Mouse (Mus musculus) heart, embryonic 13.5 days (tissue): ENCODE results near the gene Lyl1. TPM values are rescaled to one million over a fixed set of nuclear protein-coding genes. Genes with fewer than 3 reads are reported as not detected.

Source experiments
- ATAC-seq: fragments of 200-750 bp; cut with Nextera tagmentation; 2 replicates; pipeline ENCODE4 v1.8.0; 2017; ENCODE audit warnings: moderate TSS enrichment; ENCODE audit not compliant: insufficient number of reproducible peaks, low FRiP score, low TSS enrichment; ENCODE audit errors: extremely low read depth
- H3K27ac ChIP-seq: fragments of 300-500 bp; sonication (generic); replicated peaks from 2 replicates; pipeline ENCODE4 v1.5.1; 2015; ENCODE audit warnings: moderate library complexity, mild to moderate bottlenecking, inconsistent platforms
- H3K27me3 ChIP-seq: fragments of 300-500 bp; sonication (generic); replicated peaks from 2 replicates; pipeline ENCODE4 v1.6.1; 2015; ENCODE audit warnings: mild to moderate bottlenecking, inconsistent platforms
- H3K36me3 ChIP-seq: fragments of 300-500 bp; sonication (generic); 2 replicates; pipeline ENCODE4 v1.6.1; 2015; ENCODE audit warnings: mild to moderate bottlenecking, inconsistent platforms
- H3K4me1 ChIP-seq: fragments of 300-500 bp; sonication (generic); 2 replicates; pipeline ENCODE4 v1.6.1; 2015; ENCODE audit warnings: inconsistent platforms
- H3K4me2 ChIP-seq: fragments of 300-500 bp; sonication (generic); 2 replicates; pipeline ENCODE4 v1.6.1; 2015; ENCODE audit warnings: inconsistent platforms, mild to moderate bottlenecking, moderate library complexity
- H3K4me3 ChIP-seq: fragments of 300-500 bp; sonication (generic); 2 replicates; pipeline ENCODE4 v1.5.1; 2015; ENCODE audit warnings: moderate library complexity, mild to moderate bottlenecking, inconsistent platforms
- H3K9ac ChIP-seq: fragments of 300-500 bp; sonication (generic); 2 replicates; pipeline ENCODE4 v1.6.1; 2015; ENCODE audit warnings: inconsistent platforms, mild to moderate bottlenecking, moderate library complexity
- H3K9me3 ChIP-seq: fragments of 300-500 bp; sonication (generic); 2 replicates; pipeline ENCODE4 v1.6.1; 2016; ENCODE audit warnings: inconsistent platforms
- WGBS: fragments of 180-500 bp; shearing (Covaris S2); methylation state at CpG from one replicate; pipeline ENCODE4 v1.1.7; 2015; ENCODE audit warnings: mixed read lengths; 5-methylcytosine and 5-hydroxymethylcytosine counted together
- polyA plus RNA-seq: library from polyadenylated mRNA; unstranded; fragments of >200 nt; fragmentation: Nextera tagmentation; extraction: Ambion mirVana; gene quantifications from 2 replicates; pipeline ENCODE4 v1.2.1, GENCODE M21; 2015

The Lyl1 gene
- polyA plus RNA-seq, 1 experiment from 2014 or later = 17.1 TPM

DNA sequence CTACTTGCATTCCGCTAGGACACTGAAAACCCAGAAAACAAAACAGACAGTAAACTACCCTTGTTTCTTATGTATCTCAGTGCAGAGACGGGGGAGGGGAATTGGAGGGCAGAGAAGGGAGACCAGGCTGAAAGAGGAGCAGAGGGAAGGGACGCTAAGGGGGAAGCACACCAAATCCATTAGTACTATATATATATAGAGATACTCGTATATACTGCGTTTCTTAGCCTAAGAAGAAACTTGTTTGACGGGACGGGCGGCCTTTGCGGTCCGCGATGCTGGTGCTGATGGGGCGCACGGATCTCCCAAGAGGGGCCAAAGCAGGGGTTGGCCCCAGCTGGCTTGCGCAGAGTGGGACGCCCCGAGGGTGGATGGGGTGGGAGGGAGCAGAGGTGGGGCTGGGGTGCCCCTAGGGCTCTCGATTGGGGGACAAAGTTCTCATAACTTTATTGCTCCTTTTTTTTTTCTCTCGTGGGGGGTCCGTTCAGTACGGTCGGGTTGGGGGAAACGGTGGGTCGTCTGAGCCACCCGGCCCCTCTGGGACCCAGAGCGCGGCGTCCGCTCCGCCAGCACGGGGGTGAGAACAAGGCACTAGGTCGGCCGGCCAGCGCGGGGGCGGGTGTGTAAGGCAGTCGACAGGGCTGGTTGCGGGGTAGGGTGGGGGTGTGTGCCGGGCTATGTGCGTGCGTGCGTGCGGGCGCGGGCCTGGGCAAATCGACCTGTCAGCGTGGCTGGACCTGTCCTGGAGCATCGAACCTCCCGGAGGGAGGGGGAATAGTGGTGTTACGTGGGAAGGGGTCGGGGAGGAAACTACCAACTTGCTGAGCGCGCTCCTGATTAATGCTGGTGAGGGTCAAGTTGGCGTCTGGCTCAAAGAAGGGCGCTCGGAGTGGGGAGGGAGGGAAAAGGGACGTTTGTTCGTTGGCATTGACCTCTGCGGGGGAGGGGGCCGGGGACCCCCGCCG lies 3.9 kb downstream of the Lyl1 start:
- H3K4me2 ChIP-seq = peak overlapping the region; percentile 74
- H3K9me3 ChIP-seq = no peaks in the 10 kb centered on the region
- peak overlapping the region; percentile 57 for H3K4me3 ChIP-seq
- H3K4me1 ChIP-seq = peaks cover 87% of the 10 kb centered on the region
- peaks cover 71% of the 10 kb centered on the region for H3K27me3 ChIP-seq
- peak overlapping the region; percentile 87 for H3K9ac ChIP-seq
- peaks cover 16% of the 10 kb centered on the region for H3K36me3 ChIP-seq
- 2% methylated on average over 61 of the region's 61 CpGs for WGBS
- ATAC-seq = no peak; the same call in 1 of the 2 replicates
- H3K27ac ChIP-seq = peak overlapping the region; percentile 93

- Histone ChIP-seq H3K4me2 (peak overlapping the region; percentile 74), H3K9me3 (no peaks in the 10 kb centered on the region), H3K36me3 (peaks cover 17% of the 10 kb centered on the region), H3K27me3 (peaks cover 71% of the 10 kb centered on the region), H3K4me3 (peak overlapping the region; percentile 57), H3K27ac (peak overlapping the region; percentile 93), H3K9ac (peak overlapping the region; percentile 87), H3K4me1 (peaks cover 84% of the 10 kb centered on the region)
- ATAC-seq = no peak
- 4% methylated on average over 12 of the region's 12 CpGs for WGBS
These were observed 4.7 kb downstream of the Lyl1 start for GRCm38 (mm10) chr8:84705960-84706359.

- Histone ChIP-seq H3K9me3 (no peaks in the 10 kb centered on the region), H3K27ac (peak overlapping the region; percentile 84), H3K4me3 (peak overlapping the region; percentile 57), H3K9ac (peak overlapping the region; percentile 79), H3K36me3 (peaks cover 20% of the 10 kb centered on the region), H3K4me1 (peaks cover 84% of the 10 kb centered on the region), H3K4me2 (peak overlapping the region; percentile 74), H3K27me3 (peaks cover 69% of the 10 kb centered on the region)
- WGBS = 4% methylated on average over 40 of the region's 45 CpGs
- peak; percentile 5; the same call in 1 of the 2 replicates for ATAC-seq
These were observed 5.5 kb downstream of the Lyl1 start for GRCm38 (mm10) chr8:84706610-84707266.

GRCm38 (mm10) chr8:84707267-84707883 lies 6.1 kb downstream of the Lyl1 start:
- Histone ChIP-seq H3K9me3 (no peaks in the 10 kb centered on the region), H3K9ac (peak overlapping the region; percentile 79), H3K36me3 (peaks cover 20% of the 10 kb centered on the region), H3K4me1 (peaks cover 84% of the 10 kb centered on the region), H3K4me2 (peak overlapping the region; percentile 74), H3K27me3 (peaks cover 63% of the 10 kb centered on the region), H3K27ac (peak overlapping the region; percentile 84), H3K4me3 (peak overlapping the region; percentile 57)
- peak; percentile 58 for ATAC-seq
- WGBS = 10% methylated on average over 22 of the region's 22 CpGs

DNA sequence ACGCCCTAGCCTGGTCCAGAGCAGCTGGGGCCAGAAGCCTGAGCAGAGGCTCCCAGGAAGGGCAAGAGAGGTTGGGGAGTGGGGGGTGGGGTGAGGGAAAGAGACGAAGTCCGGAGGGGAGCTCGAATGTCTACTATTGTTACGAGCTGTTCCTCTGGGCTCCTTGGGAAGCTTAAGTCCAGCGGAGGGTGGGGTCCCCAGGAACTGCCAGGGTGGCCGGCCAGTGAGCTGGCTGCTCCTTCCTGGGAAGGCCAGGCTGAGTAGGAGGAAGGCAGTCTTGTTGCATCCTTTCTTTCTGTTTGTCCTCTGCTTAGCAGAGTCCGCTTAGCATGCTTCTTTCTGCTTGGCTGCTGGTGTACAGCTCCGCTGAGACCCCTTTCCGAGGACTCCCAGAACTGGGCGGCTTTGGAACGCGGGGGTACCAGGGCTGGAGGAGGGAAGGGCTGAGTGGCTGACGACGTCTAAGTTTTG lies 6.8 kb downstream of the Lyl1 start:
- Histone ChIP-seq H3K4me2 (peak overlapping the region; percentile 74), H3K36me3 (peaks cover 14% of the 10 kb centered on the region), H3K4me1 (peaks cover 85% of the 10 kb centered on the region), H3K4me3 (peak overlapping the region; percentile 57), H3K27me3 (peaks cover 58% of the 10 kb centered on the region), H3K9me3 (no peaks in the 10 kb centered on the region), H3K27ac (peak overlapping the region; percentile 84), H3K9ac (peak overlapping the region; percentile 79)
- WGBS = 12% methylated on average over 15 of the region's 15 CpGs
- ATAC-seq = no peak

DNA sequence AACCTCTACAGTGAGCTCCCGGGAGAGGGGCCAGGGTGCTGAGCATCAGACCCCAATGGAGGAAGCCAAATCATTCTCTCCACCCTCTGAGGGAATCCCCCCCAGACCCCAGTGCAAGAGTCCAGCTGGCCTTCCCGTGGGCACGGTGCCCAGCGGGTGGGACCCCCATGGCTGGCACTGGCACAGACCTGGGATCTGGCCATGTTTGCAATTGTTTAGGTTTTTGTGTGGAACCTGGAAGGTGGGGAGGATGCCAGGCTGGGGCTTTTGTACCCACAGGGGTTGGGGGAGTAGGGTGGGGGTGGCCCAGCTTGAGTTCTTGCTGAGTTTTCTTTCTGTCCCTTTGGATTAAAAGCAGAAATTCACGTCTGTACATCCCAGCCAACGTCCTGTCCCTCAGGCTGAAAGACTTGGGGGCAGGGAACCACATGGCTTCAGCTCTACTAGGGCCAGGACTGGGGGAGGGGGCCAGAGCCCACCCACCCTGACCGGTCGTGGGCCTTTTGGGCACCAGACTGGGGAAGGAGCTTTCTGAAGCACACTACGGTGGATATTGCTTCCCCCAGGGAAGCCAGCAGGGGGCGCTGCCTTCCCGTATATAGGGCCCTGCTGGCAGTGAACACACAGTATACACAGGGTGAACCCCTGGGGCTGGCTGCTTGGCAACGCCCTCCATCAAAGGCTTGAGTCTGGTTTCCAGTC lies 7.7 kb downstream of the Lyl1 start:
- ATAC-seq = 0 out of 2 replicates have a peak, but pooled peaks have one; percentile 12
- H3K36me3 ChIP-seq = peaks cover 19% of the 10 kb centered on the region
- H3K27me3 ChIP-seq = peaks cover 56% of the 10 kb centered on the region
- WGBS = 15% methylated on average over 12 of the region's 12 CpGs
- peak overlapping the region; percentile 74 for H3K4me2 ChIP-seq
- no peak overlapping the region; the same call in 1 of the 2 replicates for H3K27ac ChIP-seq
- no peaks in the 10 kb centered on the region for H3K9me3 ChIP-seq
- H3K4me3 ChIP-seq = peak overlapping the region; percentile 24; the same call in 1 of the 2 replicates
- H3K4me1 ChIP-seq = peaks cover 86% of the 10 kb centered on the region
- H3K9ac ChIP-seq = peak overlapping the region; percentile 66

DNA sequence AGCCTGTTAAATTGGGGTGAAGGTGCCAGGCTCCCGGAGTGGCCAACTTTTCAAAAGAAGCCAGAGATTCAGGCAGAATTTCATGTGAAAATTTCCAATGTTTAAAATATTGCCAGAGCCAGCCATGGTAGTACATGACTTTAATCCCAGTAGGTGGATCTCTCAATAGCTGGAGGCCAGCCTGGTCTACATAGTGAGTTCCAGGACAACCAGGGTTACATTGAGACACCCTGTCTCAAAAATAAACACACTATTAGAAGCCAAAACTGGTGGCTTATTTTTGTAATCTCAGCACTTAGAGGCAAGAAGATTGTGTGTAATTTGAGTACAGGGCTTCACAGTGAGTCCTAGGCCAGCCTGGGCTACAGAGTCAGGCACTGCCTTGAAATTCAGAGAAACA lies 8.7 kb downstream of the Lyl1 start:
- Histone ChIP-seq H3K27me3 (peaks cover 56% of the 10 kb centered on the region), H3K4me3 (no peak overlapping the region), H3K4me1 (peaks cover 87% of the 10 kb centered on the region), H3K27ac (peak overlapping the region; percentile 44), H3K4me2 (no peak overlapping the region), H3K9me3 (no peaks in the 10 kb centered on the region), H3K9ac (peak overlapping the region; percentile 4; the same call in 1 of the 2 replicates), H3K36me3 (peaks cover 19% of the 10 kb centered on the region)
- WGBS = 100% methylated on average over 1 of the region's 1 CpGs
- ATAC-seq = no peak

GRCm38 (mm10) chr8:84711312-84711711 lies 10.1 kb downstream of the Lyl1 start:
- WGBS = 42% methylated on average over 3 of the region's 3 CpGs
- peaks cover 87% of the 10 kb centered on the region for H3K4me1 ChIP-seq
- peaks cover 19% of the 10 kb centered on the region for H3K36me3 ChIP-seq
- H3K4me3 ChIP-seq = no peak overlapping the region
- peak overlapping the region; percentile 41 for H3K9ac ChIP-seq
- no peaks in the 10 kb centered on the region for H3K9me3 ChIP-seq
- peaks cover 56% of the 10 kb centered on the region for H3K27me3 ChIP-seq
- ATAC-seq = no peak
- peak overlapping the region; percentile 20; the same call in 1 of the 2 replicates for H3K4me2 ChIP-seq
- H3K27ac ChIP-seq = peak overlapping the region; percentile 95

DNA sequence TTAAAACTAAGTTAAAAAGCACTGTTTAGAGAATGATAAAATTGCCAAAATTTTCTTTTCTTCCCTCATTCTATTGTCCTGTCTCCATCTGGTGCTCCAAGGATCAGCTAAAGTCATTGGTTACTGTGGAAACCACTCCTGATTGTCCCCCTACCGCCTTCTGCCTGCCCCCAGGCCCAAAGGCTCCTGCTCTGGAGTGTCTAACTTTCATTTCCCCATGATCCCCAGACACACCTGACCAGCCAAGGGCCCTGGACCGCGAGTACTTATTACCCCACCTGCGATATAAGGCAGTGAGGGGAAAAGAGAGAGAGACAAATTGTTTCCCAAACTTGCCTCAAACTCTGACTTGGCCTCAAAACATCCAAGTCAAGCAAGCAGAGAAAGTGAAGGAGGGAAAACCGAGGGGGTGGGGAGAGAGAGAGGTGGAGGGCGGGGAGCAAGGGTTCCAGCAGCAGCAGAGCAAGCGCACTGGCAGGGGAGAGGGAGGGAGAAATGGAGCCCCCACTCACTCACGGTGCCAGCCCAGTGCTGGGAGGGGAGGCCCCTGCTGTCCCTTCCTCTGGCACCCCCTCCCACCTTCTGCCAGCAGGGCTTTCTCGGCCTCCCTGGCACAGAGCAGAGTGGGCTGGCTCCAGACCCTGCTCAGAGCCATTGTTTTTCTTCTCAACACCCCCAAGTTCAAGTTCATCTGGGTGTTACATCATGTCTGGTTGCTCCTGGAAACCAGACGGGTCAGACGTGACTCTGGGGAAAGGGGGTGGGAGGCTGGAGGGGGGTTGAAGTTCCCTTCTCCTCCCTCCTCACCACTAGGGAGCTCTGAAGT lies 10.9 kb downstream of the Lyl1 start:
- Histone ChIP-seq H3K4me3 (no peak overlapping the region), H3K9me3 (no peaks in the 10 kb centered on the region), H3K4me2 (peak overlapping the region; percentile 20), H3K9ac (peak overlapping the region; percentile 41), H3K27ac (peak overlapping the region; percentile 95), H3K36me3 (peaks cover 25% of the 10 kb centered on the region), H3K27me3 (peaks cover 55% of the 10 kb centered on the region), H3K4me1 (peaks cover 81% of the 10 kb centered on the region)
- peak; percentile 26; the same call in 1 of the 2 replicates for ATAC-seq
- WGBS = 29% methylated on average over 11 of the region's 11 CpGs

DNA sequence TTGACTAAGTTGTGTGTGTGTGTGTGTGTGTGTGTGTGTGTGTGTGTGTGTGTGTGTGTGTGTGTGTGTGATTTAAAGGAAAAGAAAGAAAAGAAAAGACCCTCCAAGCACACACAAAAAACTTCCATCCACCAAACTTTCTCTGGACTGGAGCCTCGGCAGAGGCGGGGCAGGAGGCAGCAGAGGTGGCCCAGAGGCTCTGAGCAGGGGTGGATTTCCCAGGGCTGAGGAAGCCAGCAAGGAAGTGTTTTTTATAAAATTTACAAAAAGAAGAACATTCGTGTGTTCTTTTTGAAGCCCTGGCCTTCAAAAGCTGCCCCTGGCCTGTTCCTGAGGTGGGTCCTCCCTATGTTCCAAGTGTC lies 11.5 kb downstream of the Lyl1 start:
- Histone ChIP-seq H3K36me3 (peaks cover 24% of the 10 kb centered on the region), H3K4me1 (peaks cover 75% of the 10 kb centered on the region), H3K4me2 (peak overlapping the region; percentile 16), H3K27ac (peak overlapping the region; percentile 95), H3K27me3 (peaks cover 55% of the 10 kb centered on the region), H3K4me3 (no peak overlapping the region), H3K9ac (peak overlapping the region; percentile 64), H3K9me3 (no peaks in the 10 kb centered on the region)
- ATAC-seq = no peak
- 39% methylated on average over 3 of the region's 3 CpGs for WGBS
